Mouse (Mus musculus): Measurements from ENCODE around the gene Rrp9.

DNA sequence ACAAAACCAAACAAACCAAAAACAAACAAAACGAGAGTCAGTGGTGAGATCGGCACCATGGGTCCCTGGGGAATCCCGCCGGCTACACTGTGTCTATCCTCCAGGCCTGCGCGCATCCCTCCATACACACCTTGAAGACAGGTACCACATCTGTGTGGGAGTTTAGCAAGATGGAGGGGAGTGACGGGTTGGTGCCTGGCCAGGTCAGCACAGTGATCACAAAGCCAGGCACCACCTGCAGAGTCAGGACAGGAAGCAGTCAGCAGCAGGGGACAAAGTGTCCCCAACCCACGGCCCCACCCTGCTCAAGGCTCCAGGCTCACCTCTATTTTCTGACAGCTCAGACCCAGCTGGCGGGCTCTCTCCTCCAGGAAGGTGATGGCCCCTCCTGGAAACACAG is 39.2 kb upstream of the Rrp9 start:
- TF ChIP-seq EP300 (IDR thresholded peaks at IDR 0.05; ENCODE audit: low read depth), result no peak
- no peak for TF ChIP-seq CTCF (IDR thresholded peaks at IDR 0.05; ENCODE audit: low read depth)

Data from liver, postnatal 0 days (tissue).